Mouse (Mus musculus): ENCODE measurements around the gene Cpne6. TPM values are rescaled to one million over a fixed set of nuclear protein-coding genes. Genes with fewer than 3 reads are reported as not detected.
A peak's percentile ranks its signal among the peaks of the same experiment; 100 is the strongest.

Gene Cpne6
- total and polyA plus RNA-seq, 3 experiments: not detected

- H3K36me3 ChIP-seq (ENCODE audit: control insufficient read depth in 1 of 2, insufficient read depth in 2 of 2, low read length in 2 of 2): no peaks in the 10 kb centered on the region
- no peak for TF ChIP-seq MEF2A (IDR thresholded peaks at IDR 0.05; ENCODE audit: extremely low read depth, insufficient replicate concordance, low read depth, low read length, poor library complexity, severe bottlenecking)
- no peak for TF ChIP-seq TBP (IDR thresholded peaks at IDR 0.05; ENCODE audit: low read depth, low read length)
- no peak for TF ChIP-seq BHLHE40 (IDR thresholded peaks at IDR 0.05; ENCODE audit: borderline replicate concordance, low read depth, low read length)
- no peak for TF ChIP-seq GABPA (IDR thresholded peaks at IDR 0.05; ENCODE audit: low read depth, low read length)
- TF ChIP-seq JUND (IDR thresholded peaks at IDR 0.05; ENCODE audit: low read depth, low read length): no peak
- no peak for TF ChIP-seq NELFE (IDR thresholded peaks at IDR 0.05; ENCODE audit: low read depth, low read length)
- no peak for TF ChIP-seq POLR2AphosphoS5 (IDR thresholded peaks at IDR 0.05; ENCODE audit: borderline replicate concordance, low read depth, low read length)
- TF ChIP-seq RCOR1 (IDR thresholded peaks at IDR 0.05; ENCODE audit: low read depth, low read length): no peak
- no peak for TF ChIP-seq ELF1 (IDR thresholded peaks at IDR 0.05; ENCODE audit: low read depth, low read length)
- no peak for TF ChIP-seq USF2 (IDR thresholded peaks at IDR 0.05; ENCODE audit: borderline replicate concordance in 1 of 2, insufficient read depth in 1 of 2, low read depth in 1 of 2, low read length in 2 of 2)
- TF ChIP-seq CTCF (IDR thresholded peaks at IDR 0.05 in 2 of 3, conservative IDR thresholded peaks at IDR 0.05 in 1 of 3; ENCODE audit: control insufficient read depth in 1 of 3, insufficient read depth in 1 of 3, low read depth in 2 of 3, low read length in 3 of 3, poor library complexity in 1 of 3, severe bottlenecking in 1 of 3): no peak
- TF ChIP-seq MAFK (IDR thresholded peaks at IDR 0.05; ENCODE audit: borderline replicate concordance, low read depth, low read length): no peak
- no peak overlapping the region for H3K27ac ChIP-seq (ENCODE audit: control insufficient read depth, low read depth, low read length)
- no peak overlapping the region for H3K9ac ChIP-seq (ENCODE audit: control insufficient read depth, low read depth, low read length, poor library complexity, severe bottlenecking)
- H3K9me3 ChIP-seq (replicated peaks; ENCODE audit: insufficient read depth, low read length): no peaks in the 10 kb centered on the region
- H3K79me2 ChIP-seq (ENCODE audit: control insufficient read depth, insufficient read depth, low read length, poor library complexity): no peaks in the 10 kb centered on the region
- no peak overlapping the region for H3K4me3 ChIP-seq (ENCODE audit: control insufficient read depth in 1 of 2, insufficient read depth in 1 of 2, low read depth in 2 of 2, low read length in 2 of 2)
- peaks cover 0 to 2% of the 10 kb centered on the region in 2 experiments; a peak in 1 of 4 replicates for H3K4me1 ChIP-seq (ENCODE audit: control insufficient read depth in 1 of 2, insufficient read depth in 2 of 2, low read length in 2 of 2)
- no peak for DNase-seq (ENCODE audit: low read depth, low spot score)
- peaks cover 0 to 1% of the 10 kb centered on the region in 2 experiments; a peak in 2 of 4 replicates for H3K27me3 ChIP-seq (ENCODE audit: control insufficient read depth in 1 of 2, insufficient read depth in 2 of 2, low read length in 2 of 2)
Observed at GRCm38 (mm10) chr14:55496761-55497448, 13.3 kb upstream of the Cpne6 start.

- peak; percentile 82 for DNase-seq (ENCODE audit: low read depth, low spot score)
- peaks cover 0 to 1% of the 10 kb centered on the region in 2 experiments; a peak in 2 of 4 replicates for H3K27me3 ChIP-seq (ENCODE audit: control insufficient read depth in 1 of 2, insufficient read depth in 2 of 2, low read length in 2 of 2)
- H3K79me2 ChIP-seq (ENCODE audit: control insufficient read depth, insufficient read depth, low read length, poor library complexity): no peaks in the 10 kb centered on the region
- no peaks in the 10 kb centered on the region for H3K4me1 ChIP-seq (ENCODE audit: control insufficient read depth in 1 of 2, insufficient read depth in 2 of 2, low read length in 2 of 2)
- no peaks in the 10 kb centered on the region for H3K36me3 ChIP-seq (ENCODE audit: control insufficient read depth in 1 of 2, insufficient read depth in 2 of 2, low read length in 2 of 2)
- no peaks in the 10 kb centered on the region for H3K9me3 ChIP-seq (replicated peaks; ENCODE audit: insufficient read depth, low read length)
- no peak overlapping the region for H3K27ac ChIP-seq (ENCODE audit: control insufficient read depth, low read depth, low read length)
- TF ChIP-seq ZC3H11A (IDR thresholded peaks at IDR 0.05; ENCODE audit: low read depth, low read length): peak; percentile 88
- no peak for TF ChIP-seq E2F4 (IDR thresholded peaks at IDR 0.05; ENCODE audit: borderline replicate concordance, low read depth, low read length)
- peak; percentile 45; the same call in 1 of the 2 replicates for TF ChIP-seq SIN3A (IDR thresholded peaks at IDR 0.05; ENCODE audit: low read length)
- TF ChIP-seq USF2 (IDR thresholded peaks at IDR 0.05; ENCODE audit: borderline replicate concordance in 1 of 2, insufficient read depth in 1 of 2, low read depth in 1 of 2, low read length in 2 of 2): no peak
- no peak for TF ChIP-seq MXI1 (IDR thresholded peaks at IDR 0.05; ENCODE audit: low read depth, low read length)
- no peak for TF ChIP-seq BHLHE40 (IDR thresholded peaks at IDR 0.05; ENCODE audit: borderline replicate concordance, low read depth, low read length)
- TF ChIP-seq RCOR1 (IDR thresholded peaks at IDR 0.05; ENCODE audit: low read depth, low read length): no peak
- TF ChIP-seq NRF1 (IDR thresholded peaks at IDR 0.05; ENCODE audit: insufficient read depth, low read depth, low read length, poor library complexity, severe bottlenecking): no peak
- peak; percentile 96 for TF ChIP-seq SMC3 (IDR thresholded peaks at IDR 0.05; ENCODE audit: low read depth, low read length)
- no peak for TF ChIP-seq MAZ (IDR thresholded peaks at IDR 0.05; ENCODE audit: low read depth, low read length)
- no peak for TF ChIP-seq MEF2A (IDR thresholded peaks at IDR 0.05; ENCODE audit: extremely low read depth, insufficient replicate concordance, low read depth, low read length, poor library complexity, severe bottlenecking)
- no peak for TF ChIP-seq TCF12 (IDR thresholded peaks at IDR 0.05; ENCODE audit: low read depth, low read length)
- no peak for TF ChIP-seq MYB (IDR thresholded peaks at IDR 0.05; ENCODE audit: low read depth, low read length)
- peak; percentile 98 to 100 (median 98) for TF ChIP-seq CTCF (IDR thresholded peaks at IDR 0.05 in 2 of 3, conservative IDR thresholded peaks at IDR 0.05 in 1 of 3; ENCODE audit: control insufficient read depth in 1 of 3, insufficient read depth in 1 of 3, low read depth in 2 of 3, low read length in 3 of 3, poor library complexity in 1 of 3, severe bottlenecking in 1 of 3)
- TF ChIP-seq RAD21 (IDR thresholded peaks at IDR 0.05; ENCODE audit: low read depth, low read length): peak; percentile 96
- H3K9ac ChIP-seq (ENCODE audit: control insufficient read depth, low read depth, low read length, poor library complexity, severe bottlenecking): no peak overlapping the region
- H3K4me3 ChIP-seq (ENCODE audit: control insufficient read depth in 1 of 2, insufficient read depth in 1 of 2, low read depth in 2 of 2, low read length in 2 of 2): no peak overlapping the region
Observed at GRCm38 (mm10) chr14:55497449-55497821, 12.8 kb upstream of the Cpne6 start.
